Mouse (Mus musculus) telencephalon, adult 2 months (tissue): ENCODE measurements around the gene Pla2g12b.
A peak's percentile ranks its signal among the peaks of the same experiment; 100 is the strongest.

ENCODE experiments used
- DNase-seq: peaks from one replicate; pipeline ENCODE4 v3.0.0-alpha.2; 2011; ENCODE audit warnings: low read depth, low spot score

Gene Pla2g12b

GRCm38 (mm10) chr10:59413711-59414110 lies 10.3 kb downstream of the Pla2g12b start:
- DNase-seq = no peak

- no peak for DNase-seq
Observed at GRCm38 (mm10) chr10:59416623-59417022, 13.2 kb downstream of the Pla2g12b start.

- no peak for DNase-seq
Observed at GRCm38 (mm10) chr10:59419516-59419915, 16.1 kb downstream of the Pla2g12b start.

GRCm38 (mm10) chr10:59424453-59424852 lies 21.0 kb downstream of the Pla2g12b start:
- DNase-seq = no peak

GRCm38 (mm10) chr10:59425369-59425768 lies 21.9 kb downstream of the Pla2g12b start:
- DNase-seq = no peak

- no peak for DNase-seq
Observed at GRCm38 (mm10) chr10:59426371-59426770, 22.9 kb downstream of the Pla2g12b start.

- DNase-seq = no peak
Observed at GRCm38 (mm10) chr10:59429448-59430135, 26.1 kb downstream of the Pla2g12b start.

- no peak for DNase-seq
Observed at GRCm38 (mm10) chr10:59430701-59431218, 27.3 kb downstream of the Pla2g12b start.

GRCm38 (mm10) chr10:59435746-59436145 lies 32.3 kb downstream of the Pla2g12b start:
- no peak for DNase-seq

- no peak for DNase-seq
Observed at GRCm38 (mm10) chr10:59438651-59439050, 35.2 kb downstream of the Pla2g12b start.

- DNase-seq = no peak
Observed at GRCm38 (mm10) chr10:59439508-59439931, 36.1 kb downstream of the Pla2g12b start.

- DNase-seq = no peak
Observed at GRCm38 (mm10) chr10:59440177-59440576, 36.7 kb downstream of the Pla2g12b start.

- no peak for DNase-seq
Observed at GRCm38 (mm10) chr10:59441735-59442134, 38.3 kb downstream of the Pla2g12b start, which contains the start of gene Oit3. Gene Oit3 (minus strand): TSS chr10:59441778.

GRCm38 (mm10) chr10:59443212-59443611 lies 39.8 kb downstream of the Pla2g12b start:
- DNase-seq = no peak

- DNase-seq = no peak
Observed at GRCm38 (mm10) chr10:59444106-59444505, 40.6 kb downstream of the Pla2g12b start.

- no peak for DNase-seq
Observed at GRCm38 (mm10) chr10:59444635-59445034, 41.2 kb downstream of the Pla2g12b start.

- no peak for DNase-seq
Observed at GRCm38 (mm10) chr10:59446911-59447437, 43.5 kb downstream of the Pla2g12b start.

- DNase-seq = peak; percentile 74
Observed at GRCm38 (mm10) chr10:59447546-59447945, 44.1 kb downstream of the Pla2g12b start.

GRCm38 (mm10) chr10:59451839-59452238 lies 48.4 kb downstream of the Pla2g12b start:
- DNase-seq = no peak

GRCm38 (mm10) chr10:59454631-59455030 lies 51.2 kb downstream of the Pla2g12b start:
- no peak for DNase-seq

- DNase-seq = peak; percentile 34
Observed at GRCm38 (mm10) chr10:59459767-59460166, 56.3 kb downstream of the Pla2g12b start.

- DNase-seq = no peak
Observed at GRCm38 (mm10) chr10:59462307-59462706, 58.8 kb downstream of the Pla2g12b start.

- no peak for DNase-seq
Observed at GRCm38 (mm10) chr10:59465546-59465945, 62.1 kb downstream of the Pla2g12b start.
